Mouse (Mus musculus) G1E (cell line): ENCODE data around the gene Ahnak. TPM values are rescaled to one million over a fixed set of nuclear protein-coding genes. Genes with fewer than 3 reads are reported as not detected.

Experiments used
- ATAC-seq: 2 replicates; pipeline ENCODE4 v1.8.0; 2016; ENCODE audit warnings: mild to moderate bottlenecking; ENCODE audit not compliant: insufficient number of reproducible peaks, poor library complexity, low FRiP score, severe bottlenecking; ENCODE audit errors: extremely low read depth
- DNase-seq: peaks from one replicate; pipeline ENCODE4 v3.0.0; 2012; ENCODE audit warnings: low spot score
- H3K27me3 ChIP-seq: 2 replicates; pipeline ENCODE4 v1.6.1; 2012; ENCODE audit warnings: mild to moderate bottlenecking, low read length, inconsistent platforms; ENCODE audit not compliant: insufficient read depth
- H3K36me3 ChIP-seq: replicated peaks from 2 replicates; pipeline ENCODE3; 2012; ENCODE audit warnings: mild to moderate bottlenecking, inconsistent platforms
- H3K4me1 ChIP-seq: 2 replicates; pipeline ENCODE4 v1.6.1; 2012; ENCODE audit warnings: low read depth, low read length, inconsistent platforms, mixed read lengths; ENCODE audit not compliant: insufficient read depth
- H3K4me3 ChIP-seq: 2 replicates; pipeline ENCODE4 v1.5.1; 2012; ENCODE audit warnings: low read depth, mild to moderate bottlenecking, inconsistent platforms, low read length, moderate library complexity, mixed read lengths
- H3K9me3 ChIP-seq: replicated peaks from 2 replicates; pipeline ENCODE4 v1.6.1; 2012; ENCODE audit warnings: inconsistent platforms
- CTCF ChIP-seq: IDR thresholded peaks from 2 replicates; pipeline ENCODE4 v1.5.1; 2012; ENCODE audit warnings: low read depth, low read length, inconsistent platforms, mixed read lengths
- GATA1 ChIP-seq: IDR thresholded peaks from 2 replicates; pipeline ENCODE4 v1.6.1; 2012; ENCODE audit warnings: borderline replicate concordance, low read length, inconsistent platforms, mixed read lengths
- GATA2 ChIP-seq: IDR thresholded peaks from 2 replicates; pipeline ENCODE4 v1.6.1; 2012; ENCODE audit warnings: low read depth, low read length, inconsistent platforms, borderline replicate concordance
- POLR2AphosphoS5 ChIP-seq: IDR thresholded peaks from 2 replicates; pipeline ENCODE4 v1.6.1; 2012; ENCODE audit warnings: low read depth, low read length, inconsistent platforms; ENCODE audit not compliant: insufficient replicate concordance
- TAL1 ChIP-seq: conservative IDR thresholded peaks from 2 replicates; pipeline ENCODE4 v1.6.1; 2012; ENCODE audit warnings: low read depth, low read length, inconsistent platforms, mixed read lengths
- polyA plus RNA-seq: library from polyadenylated mRNA; stranded (reverse); fragments of >175 nt; gene quantifications from 2 replicates; pipeline ENCODE4 v1.2.3, GENCODE M21; 2012
- total RNA-seq, 2 experiments: library from RNA; stranded (forward) in 1 of 2; stranded (reverse) in 1 of 2; fragments of 200-1000 nt in 1 of 2; fragments of >200 nt in 1 of 2; fragmentation: Nextera tagmentation in 1 of 2; gene quantifications; 2 replicates each; pipeline ENCODE4 v1.2.3; 2014 to 2017

The Ahnak gene
- total RNA-seq (2014; fragmentation: Nextera tagmentation) (22.4 and 27.8 TPM in 2 replicates), total RNA-seq (2017) (100 and 124 TPM in 2 replicates), polyA plus RNA-seq (5.9 and 10.4 TPM in 2 replicates)

GRCm38 (mm10) chr19:8989066-8989566, at the start of gene Ahnak:
TSS of gene Ahnak (plus strand) at chr19:8989284.
- ATAC-seq (no peak), DNase-seq (peak; percentile 77)
- Histone ChIP-seq H3K36me3 (peaks cover 4% of the 10 kb centered on the region), H3K4me3 (peak within 1 kb of the TSS; percentile 75), H3K4me1 (peaks cover 69% of the 10 kb centered on the region), H3K27me3 (peaks cover 19% of the 10 kb centered on the region), H3K9me3 (no peaks in the 10 kb centered on the region)
- TF ChIP-seq GATA1: no peak
- no peak for TF ChIP-seq TAL1
- TF ChIP-seq CTCF: no peak
- TF ChIP-seq GATA2: no peak
- no peak for TF ChIP-seq POLR2AphosphoS5

GRCm38 (mm10) chr19:8940526-8941133, 48.5 kb upstream of the Ahnak start:
- Histone ChIP-seq H3K4me1 (peaks cover 75% of the 10 kb centered on the region), H3K4me3 (peak overlapping the region; percentile 97; the same call in 1 of the 2 replicates)
- no peak for TF ChIP-seq POLR2AphosphoS5
- no peak for TF ChIP-seq TAL1
- no peak for TF ChIP-seq GATA2
- TF ChIP-seq CTCF: no peak

DNA sequence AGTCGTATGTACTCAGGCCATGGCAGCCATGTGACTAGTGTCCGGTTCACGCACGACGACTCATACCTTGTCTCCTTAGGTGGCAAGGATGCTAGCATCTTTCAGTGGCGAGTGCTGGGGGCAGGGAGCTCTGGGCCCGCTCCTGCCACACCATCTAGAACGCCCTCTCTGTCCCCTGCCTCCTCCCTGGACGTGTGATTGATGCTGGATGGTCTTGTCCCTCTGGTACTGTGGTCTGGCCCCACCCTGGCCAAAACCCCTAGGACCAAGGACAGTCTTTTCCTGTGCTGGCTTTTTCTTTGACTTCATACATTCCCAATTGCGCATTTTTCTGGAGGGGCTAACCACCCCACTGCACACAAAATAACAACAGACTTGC, 48.0 kb upstream of the Ahnak start:
- H3K27me3 ChIP-seq: no peaks in the 10 kb centered on the region
- no peak for TF ChIP-seq TAL1
- TF ChIP-seq POLR2AphosphoS5: no peak
- no peak for TF ChIP-seq GATA1
- TF ChIP-seq GATA2: no peak
- no peak for TF ChIP-seq CTCF
- no peaks in the 10 kb centered on the region for H3K9me3 ChIP-seq
- H3K4me1 ChIP-seq: peaks cover 76% of the 10 kb centered on the region
- H3K4me3 ChIP-seq: peak overlapping the region; percentile 97; the same call in 1 of the 2 replicates
- ATAC-seq (no peak), DNase-seq (no peak)
- peaks cover 76% of the 10 kb centered on the region for H3K36me3 ChIP-seq

More at GRCm38 (mm10) chr19:8940526-8941133, 48.5 kb upstream of the Ahnak start:
- Histone ChIP-seq H3K36me3 (peaks cover 76% of the 10 kb centered on the region), H3K9me3 (no peaks in the 10 kb centered on the region), H3K27me3 (no peaks in the 10 kb centered on the region)
- DNase-seq: no peak
- no peak for ATAC-seq

GRCm38 (mm10) chr19:8941515-8942217, 47.4 kb upstream of the Ahnak start, which contains the start of gene Mta2:
TSS of gene Mta2 (plus strand) at chr19:8941875.
- TF ChIP-seq GATA1 (no peak), GATA2 (no peak), TAL1 (no peak), POLR2AphosphoS5 (no peak), CTCF (no peak)
- DNase-seq (peak; percentile 87), ATAC-seq (peak; percentile 67)
- Histone ChIP-seq H3K9me3 (no peaks in the 10 kb centered on the region), H3K36me3 (peaks cover 76% of the 10 kb centered on the region), H3K4me3 (peak within 1 kb of the TSS; percentile 97), H3K4me1 (peaks cover 77% of the 10 kb centered on the region), H3K27me3 (no peaks in the 10 kb centered on the region)

DNA sequence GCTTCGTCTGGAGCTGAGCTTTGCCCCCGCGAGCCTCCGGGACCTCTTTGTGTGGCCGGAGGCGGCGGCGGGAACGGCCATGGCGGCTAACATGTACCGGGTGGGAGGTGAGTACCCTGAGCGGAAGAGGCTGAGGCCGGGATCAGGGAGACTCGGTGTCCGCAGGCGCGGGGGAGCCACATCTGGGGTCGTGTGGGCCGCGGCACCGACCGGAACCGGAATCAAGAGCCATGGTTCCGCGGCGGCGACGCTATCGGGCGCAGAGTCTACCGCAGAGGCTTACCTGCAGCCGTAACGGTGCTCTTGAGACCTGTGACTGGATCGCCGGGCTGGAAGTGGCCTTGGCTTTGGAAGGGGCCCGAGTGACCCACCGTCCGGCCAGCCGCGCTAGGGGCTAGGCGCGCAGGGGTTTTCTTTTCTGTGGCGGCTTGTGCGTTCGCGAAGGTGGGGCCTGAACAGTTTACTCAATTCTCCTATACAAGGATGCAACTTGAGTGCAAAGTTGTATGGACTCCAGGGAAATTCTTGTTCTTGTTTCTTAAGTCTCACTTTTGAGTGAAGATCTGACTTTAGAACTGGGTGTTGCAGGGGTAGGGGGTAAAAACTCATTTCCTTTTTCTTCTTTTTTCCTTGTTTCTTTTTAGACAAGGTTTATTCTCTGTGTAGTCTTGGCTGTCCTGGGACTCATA, 46.7 kb upstream of the Ahnak start:
- peaks cover 77% of the 10 kb centered on the region for H3K4me1 ChIP-seq
- no peaks in the 10 kb centered on the region for H3K27me3 ChIP-seq
- peak overlapping the region; percentile 97 for H3K4me3 ChIP-seq
- no peak for ATAC-seq
- no peaks in the 10 kb centered on the region for H3K9me3 ChIP-seq
- peaks cover 75% of the 10 kb centered on the region for H3K36me3 ChIP-seq
- TF ChIP-seq CTCF: no peak
- peak; percentile 38 for DNase-seq

- Histone ChIP-seq H3K27me3 (no peaks in the 10 kb centered on the region), H3K36me3 (peaks cover 75% of the 10 kb centered on the region), H3K9me3 (no peaks in the 10 kb centered on the region), H3K4me3 (peak overlapping the region; percentile 97), H3K4me1 (peaks cover 80% of the 10 kb centered on the region)
- DNase-seq (no peak), ATAC-seq (no peak)
- TF ChIP-seq GATA2 (no peak), CTCF (no peak), GATA1 (no peak), TAL1 (no peak), POLR2AphosphoS5 (no peak)
Measured at GRCm38 (mm10) chr19:8943047-8943446, 46.0 kb upstream of the Ahnak start.
